Mouse (Mus musculus): ENCODE results near the gene Itgb1.

DNA sequence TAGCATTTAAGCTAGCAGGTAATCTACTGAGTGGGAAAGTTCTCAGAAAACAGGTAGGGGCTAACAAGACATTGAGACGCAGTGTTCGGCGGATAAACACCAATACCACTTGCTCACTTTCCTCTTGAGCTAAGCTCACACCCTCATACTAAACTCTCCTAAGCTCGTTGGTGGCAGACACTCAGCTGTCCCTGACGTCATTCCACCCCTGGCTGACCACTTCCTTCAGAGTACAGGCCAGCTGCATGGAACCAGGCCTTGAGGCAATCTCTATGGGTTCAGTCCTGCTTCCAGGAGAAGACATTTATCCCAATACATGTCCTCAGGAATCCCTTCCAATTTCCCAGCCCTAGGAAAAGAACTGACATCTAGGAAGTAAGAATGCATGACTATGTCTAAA is 39.0 kb upstream of the Itgb1 start:
- TF ChIP-seq EP300 (IDR thresholded peaks at IDR 0.05; ENCODE audit: insufficient read depth, low read depth, low read length) (no peak), POLR2A (IDR thresholded peaks at IDR 0.05; ENCODE audit: insufficient read depth, low read length) (no peak)
